Mouse (Mus musculus): ENCODE data around the gene Kcnd3. TPM values are rescaled to one million over a fixed set of nuclear protein-coding genes. Genes with fewer than 3 reads are reported as not detected.
A peak's percentile ranks its signal among the peaks of the same experiment; 100 is the strongest.

Kcnd3 gene
- polyA plus RNA-seq, 2 experiments = 1.0 to 2.0 TPM

- ATAC-seq (ENCODE audit: low FRiP score, low read depth) = no peak
- Histone ChIP-seq H3K4me1 (ENCODE audit: control insufficient read depth, insufficient read depth, low read length) (no peaks in the 10 kb centered on the region), H3K36me3 (ENCODE audit: control insufficient read depth, insufficient read depth, low read length) (no peaks in the 10 kb centered on the region), H3K4me2 (replicated peaks; ENCODE audit: low read depth, low read length, severe bottlenecking) (no peak overlapping the region), H3K9me3 (ENCODE audit: control insufficient read depth, low read length) (no peaks in the 10 kb centered on the region), H3K27ac (replicated peaks; ENCODE audit: low read depth, low read length) (no peak overlapping the region), H3K27me3 (ENCODE audit: control insufficient read depth, insufficient read depth, low read length) (no peaks in the 10 kb centered on the region), H3K4me3 (replicated peaks; ENCODE audit: low read length) (no peak overlapping the region), H3K9ac (ENCODE audit: low read depth, low read length, severe bottlenecking) (no peak overlapping the region)
- no peak for TF ChIP-seq POLR2A (IDR thresholded peaks at IDR 0.05; ENCODE audit: borderline replicate concordance, extremely low read depth, insufficient read depth, insufficient read length)
- 44% methylated on average over 4 of the region's 4 CpGs for WGBS
- DNase-seq (ENCODE audit: low spot score) = no peak
Observed at GRCm38 (mm10) chr3:105623137-105623536, 171.0 kb downstream of the Kcnd3 start.

- no peak for ATAC-seq (ENCODE audit: low FRiP score, low read depth)
- H3K4me1 ChIP-seq (ENCODE audit: control insufficient read depth, insufficient read depth, low read length) = no peaks in the 10 kb centered on the region
- 91% methylated on average over 2 of the region's 2 CpGs for WGBS
Observed at GRCm38 (mm10) chr3:105625961-105626360, 173.8 kb downstream of the Kcnd3 start.

GRCm38 (mm10) chr3:105627258-105627657 lies 175.1 kb downstream of the Kcnd3 start:
- Histone ChIP-seq H3K27me3 (ENCODE audit: control insufficient read depth, insufficient read depth, low read length) (no peaks in the 10 kb centered on the region), H3K4me2 (replicated peaks; ENCODE audit: low read depth, low read length, severe bottlenecking) (no peak overlapping the region), H3K36me3 (ENCODE audit: control insufficient read depth, insufficient read depth, low read length) (no peaks in the 10 kb centered on the region), H3K4me3 (replicated peaks; ENCODE audit: low read length) (no peak overlapping the region), H3K9ac (ENCODE audit: low read depth, low read length, severe bottlenecking) (no peak overlapping the region), H3K4me1 (ENCODE audit: control insufficient read depth, insufficient read depth, low read length) (no peaks in the 10 kb centered on the region), H3K27ac (replicated peaks; ENCODE audit: low read depth, low read length) (no peak overlapping the region), H3K9me3 (ENCODE audit: control insufficient read depth, low read length) (no peaks in the 10 kb centered on the region)
- ATAC-seq (ENCODE audit: low FRiP score, low read depth) (no peak), DNase-seq (ENCODE audit: low spot score) (no peak)
- WGBS = 65% methylated on average over 6 of the region's 6 CpGs
- TF ChIP-seq POLR2A (IDR thresholded peaks at IDR 0.05; ENCODE audit: borderline replicate concordance, extremely low read depth, insufficient read depth, insufficient read length) = no peak

More at GRCm38 (mm10) chr3:105625961-105626360, 173.8 kb downstream of the Kcnd3 start:
- H3K27ac ChIP-seq (replicated peaks; ENCODE audit: low read depth, low read length) = no peak overlapping the region
- TF ChIP-seq POLR2A (IDR thresholded peaks at IDR 0.05; ENCODE audit: borderline replicate concordance, extremely low read depth, insufficient read depth, insufficient read length) = no peak
- H3K9ac ChIP-seq (ENCODE audit: low read depth, low read length, severe bottlenecking) = no peak overlapping the region
- no peaks in the 10 kb centered on the region for H3K27me3 ChIP-seq (ENCODE audit: control insufficient read depth, insufficient read depth, low read length)
- DNase-seq (ENCODE audit: low spot score) = no peak
- H3K36me3 ChIP-seq (ENCODE audit: control insufficient read depth, insufficient read depth, low read length) = no peaks in the 10 kb centered on the region
- no peak overlapping the region for H3K4me3 ChIP-seq (replicated peaks; ENCODE audit: low read length)
- no peaks in the 10 kb centered on the region for H3K9me3 ChIP-seq (ENCODE audit: control insufficient read depth, low read length)
- no peak overlapping the region for H3K4me2 ChIP-seq (replicated peaks; ENCODE audit: low read depth, low read length, severe bottlenecking)

- Histone ChIP-seq H3K4me1 (ENCODE audit: control insufficient read depth, insufficient read depth, low read length) (0 out of 2 replicates have a peak, but pooled peaks cover 4% of the 10 kb centered on the region), H3K9me3 (ENCODE audit: control insufficient read depth, low read length) (no peaks in the 10 kb centered on the region), H3K4me2 (replicated peaks; ENCODE audit: low read depth, low read length, severe bottlenecking) (no peak overlapping the region), H3K36me3 (ENCODE audit: control insufficient read depth, insufficient read depth, low read length) (no peaks in the 10 kb centered on the region), H3K9ac (ENCODE audit: low read depth, low read length, severe bottlenecking) (no peak overlapping the region), H3K4me3 (replicated peaks; ENCODE audit: low read length) (no peak overlapping the region), H3K27me3 (ENCODE audit: control insufficient read depth, insufficient read depth, low read length) (no peaks in the 10 kb centered on the region), H3K27ac (replicated peaks; ENCODE audit: low read depth, low read length) (no peak overlapping the region)
- DNase-seq (ENCODE audit: low spot score) (peak; percentile 5), ATAC-seq (ENCODE audit: low FRiP score, low read depth) (no peak)
- TF ChIP-seq POLR2A (IDR thresholded peaks at IDR 0.05; ENCODE audit: borderline replicate concordance, extremely low read depth, insufficient read depth, insufficient read length) = no peak
- 33% methylated on average over 2 of the region's 2 CpGs for WGBS
Observed at GRCm38 (mm10) chr3:105632296-105632695, 180.2 kb downstream of the Kcnd3 start.

GRCm38 (mm10) chr3:105633021-105633420 lies 180.9 kb downstream of the Kcnd3 start:
- no peak for DNase-seq (ENCODE audit: low spot score)
- Histone ChIP-seq H3K4me1 (ENCODE audit: control insufficient read depth, insufficient read depth, low read length) (0 out of 2 replicates have a peak, but pooled peaks cover 4% of the 10 kb centered on the region), H3K4me2 (replicated peaks; ENCODE audit: low read depth, low read length, severe bottlenecking) (no peak overlapping the region), H3K36me3 (ENCODE audit: control insufficient read depth, insufficient read depth, low read length) (no peaks in the 10 kb centered on the region), H3K9ac (ENCODE audit: low read depth, low read length, severe bottlenecking) (no peak overlapping the region), H3K9me3 (ENCODE audit: control insufficient read depth, low read length) (no peaks in the 10 kb centered on the region), H3K4me3 (replicated peaks; ENCODE audit: low read length) (no peak overlapping the region), H3K27ac (replicated peaks; ENCODE audit: low read depth, low read length) (no peak overlapping the region), H3K27me3 (ENCODE audit: control insufficient read depth, insufficient read depth, low read length) (no peaks in the 10 kb centered on the region)
- 94% methylated on average over 3 of the region's 3 CpGs for whole genome bisulfite sequencing
- no peak for TF ChIP-seq POLR2A (IDR thresholded peaks at IDR 0.05; ENCODE audit: borderline replicate concordance, extremely low read depth, insufficient read depth, insufficient read length)
- no peak for ATAC-seq (ENCODE audit: low FRiP score, low read depth)

- H3K4me1 ChIP-seq (ENCODE audit: control insufficient read depth, insufficient read depth, low read length) = no peaks in the 10 kb centered on the region
- no peaks in the 10 kb centered on the region for H3K27me3 ChIP-seq (ENCODE audit: control insufficient read depth, insufficient read depth, low read length)
- no peak overlapping the region for H3K9ac ChIP-seq (ENCODE audit: low read depth, low read length, severe bottlenecking)
- no peaks in the 10 kb centered on the region for H3K9me3 ChIP-seq (ENCODE audit: control insufficient read depth, low read length)
- H3K4me3 ChIP-seq (replicated peaks; ENCODE audit: low read length) = no peak overlapping the region
- 37% methylated on average over 1 of the region's 1 CpGs for WGBS
- ATAC-seq (ENCODE audit: low FRiP score, low read depth) (no peak), DNase-seq (ENCODE audit: low spot score) (peak; percentile 34)
- H3K4me2 ChIP-seq (replicated peaks; ENCODE audit: low read depth, low read length, severe bottlenecking) = no peak overlapping the region
- no peaks in the 10 kb centered on the region for H3K36me3 ChIP-seq (ENCODE audit: control insufficient read depth, insufficient read depth, low read length)
- TF ChIP-seq POLR2A (IDR thresholded peaks at IDR 0.05; ENCODE audit: borderline replicate concordance, extremely low read depth, insufficient read depth, insufficient read length) = no peak
- no peak overlapping the region for H3K27ac ChIP-seq (replicated peaks; ENCODE audit: low read depth, low read length)
Observed at GRCm38 (mm10) chr3:105642186-105642585, 190.1 kb downstream of the Kcnd3 start.

All from limb, embryonic 14.5 days (tissue).